Mouse (Mus musculus): ENCODE results near the gene Marcks.

Gene Marcks

DNA sequence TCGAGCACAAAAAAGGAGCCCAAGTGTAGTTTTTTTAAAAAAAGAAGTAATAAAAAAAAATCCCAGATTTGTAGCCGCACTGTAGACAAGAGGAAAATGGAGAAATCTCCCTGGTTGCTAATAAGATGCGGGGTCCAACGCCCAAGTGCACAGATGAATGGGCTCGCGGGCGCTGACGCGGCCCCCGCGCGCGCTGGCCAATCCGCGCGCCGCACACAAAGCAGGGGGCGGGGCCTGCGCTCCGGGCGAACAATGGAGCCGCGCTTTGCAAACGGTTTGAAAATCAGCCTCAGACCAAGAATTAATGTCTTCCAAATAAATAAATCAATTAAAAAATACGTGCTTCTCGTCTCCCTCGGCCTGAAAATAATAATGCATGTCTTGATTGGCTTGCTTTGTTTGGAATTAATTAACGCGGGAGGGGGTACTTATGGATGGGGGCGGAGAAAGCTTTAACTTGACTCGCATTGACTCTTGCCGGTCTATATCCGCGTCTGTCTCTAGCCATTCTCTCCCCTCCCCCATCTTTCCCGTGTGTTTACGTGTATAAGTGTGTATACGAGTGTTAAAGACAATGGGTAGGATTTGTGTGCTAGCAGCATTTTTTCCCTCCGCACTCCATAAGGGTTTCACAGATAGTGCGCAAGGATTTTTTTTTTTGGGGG, at the start of gene Marcks:
Gene Marcks (minus strand): TSS at position 143 of the 665 bp plus-strand sequence.
- peak; percentile 94 to 95 for DNase-seq

DNA sequence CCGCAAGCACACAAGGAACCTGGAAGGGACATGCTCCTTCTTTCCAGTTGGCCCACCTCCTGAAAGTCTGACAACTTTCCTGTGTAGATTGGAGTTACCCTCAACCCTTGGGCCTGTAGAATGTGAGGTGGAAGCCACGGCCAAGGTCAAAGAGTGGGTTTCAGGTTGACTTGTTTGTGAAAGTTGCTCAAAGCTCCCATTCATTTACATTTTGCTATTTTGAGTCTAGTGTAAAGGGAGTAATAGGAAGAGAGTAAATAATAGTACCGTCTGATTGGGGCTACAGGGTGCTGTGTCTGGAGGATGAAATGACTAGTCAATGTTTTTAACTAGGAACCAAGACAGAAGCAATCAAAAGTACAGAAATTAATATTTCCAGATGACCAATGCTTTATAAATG, 38.4 kb upstream of the Marcks start:
- DNase-seq = no peak

DNA sequence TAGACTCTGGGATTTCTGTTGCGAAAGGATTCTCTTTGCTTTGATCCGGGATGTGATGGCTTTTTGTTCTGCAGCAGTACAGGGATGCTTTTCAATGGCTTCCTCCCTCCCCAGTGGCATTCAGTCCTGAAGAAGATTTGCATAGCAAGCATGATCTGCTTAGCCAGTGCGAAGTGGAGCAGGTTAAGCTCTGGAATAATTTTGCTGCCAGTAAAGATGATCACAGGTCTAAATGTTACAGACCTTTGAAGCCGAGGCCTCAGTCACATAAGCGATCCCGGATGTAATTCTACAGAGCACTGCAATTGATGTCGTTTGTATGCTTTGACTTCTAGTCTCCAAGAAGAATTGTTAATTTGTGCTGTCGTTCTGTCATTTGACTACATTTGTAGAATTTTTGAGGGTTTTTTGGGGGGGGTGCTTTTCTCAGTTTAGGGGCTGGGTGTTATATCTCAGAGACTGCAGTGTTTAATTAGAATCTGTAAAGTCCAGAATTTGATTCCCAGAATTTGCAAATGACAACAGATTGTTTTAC, 33.8 kb upstream of the Marcks start:
- DNase-seq = no peak

DNA sequence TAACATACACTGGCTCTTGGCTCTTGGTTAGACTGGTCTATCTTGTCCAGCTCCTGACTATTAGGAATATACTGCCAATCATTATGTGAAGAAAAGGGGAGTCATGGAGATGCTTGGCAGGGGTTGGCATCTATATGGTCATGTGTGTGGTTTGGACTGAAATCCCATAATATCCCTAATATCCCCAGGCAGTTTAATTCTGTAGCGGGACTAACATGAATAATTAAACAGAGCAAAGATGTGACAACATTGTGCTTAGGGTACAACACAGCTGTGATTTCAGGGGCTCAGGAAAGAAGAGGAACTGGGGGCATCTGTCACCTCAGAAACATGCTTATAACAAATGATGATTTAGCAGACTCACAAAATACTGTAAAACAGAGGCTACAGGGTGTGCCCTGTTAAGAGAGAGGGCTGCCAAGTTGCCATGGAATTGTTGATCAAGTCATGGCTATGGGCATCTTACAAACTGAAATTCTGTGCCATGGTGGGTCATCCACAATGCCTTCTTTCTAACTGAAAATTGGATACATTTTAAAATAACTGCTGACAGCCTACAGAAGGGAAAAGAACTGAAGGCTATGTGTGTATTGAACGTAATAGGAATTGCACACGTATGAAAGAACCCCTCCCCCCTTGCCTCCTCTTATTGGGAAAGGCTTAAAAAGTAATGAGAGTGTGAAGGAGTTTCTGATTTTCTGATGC, 33.1 kb upstream of the Marcks start:
- DNase-seq = no peak

DNA sequence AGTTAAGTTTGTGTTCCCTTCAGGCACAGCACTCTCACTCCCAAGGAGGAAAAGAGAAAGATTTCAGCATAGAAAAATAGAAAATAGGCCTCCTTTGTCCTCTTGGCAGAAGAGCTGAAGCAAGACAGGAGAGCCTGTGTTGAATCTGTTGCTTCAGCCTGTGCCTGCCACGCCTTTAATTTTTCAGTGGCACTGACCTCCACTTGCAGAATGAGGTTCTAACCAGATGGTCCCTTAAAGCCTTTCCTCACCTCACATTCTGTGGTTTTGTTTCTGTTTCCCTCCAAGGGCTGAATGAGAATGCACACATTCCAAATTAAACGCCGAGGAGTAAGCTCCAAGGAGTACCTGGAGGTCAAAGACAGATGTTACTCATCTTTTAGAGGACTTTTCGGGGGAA, 32.2 kb upstream of the Marcks start:
- no peak for DNase-seq

DNA sequence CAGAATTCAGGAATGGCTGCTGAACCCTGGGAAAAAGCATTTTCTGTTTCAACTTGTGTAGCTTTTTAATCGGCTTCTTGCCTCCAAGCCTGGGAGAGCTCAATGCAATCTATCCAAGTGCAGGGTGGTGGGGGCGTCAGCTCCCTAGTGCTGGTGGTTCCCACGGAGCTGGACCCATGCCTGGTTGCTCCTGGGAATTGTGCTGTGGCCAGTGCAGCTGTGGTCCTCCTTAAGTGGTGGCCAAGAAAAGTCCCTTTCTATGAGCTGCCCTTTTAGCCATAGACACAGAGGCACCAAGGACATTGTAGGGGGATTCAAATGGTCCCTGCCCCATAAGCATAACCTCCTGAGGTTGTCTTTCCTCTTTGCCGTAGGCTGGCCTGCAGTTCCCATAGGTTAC, 31.7 kb upstream of the Marcks start:
- DNase-seq = no peak

DNA sequence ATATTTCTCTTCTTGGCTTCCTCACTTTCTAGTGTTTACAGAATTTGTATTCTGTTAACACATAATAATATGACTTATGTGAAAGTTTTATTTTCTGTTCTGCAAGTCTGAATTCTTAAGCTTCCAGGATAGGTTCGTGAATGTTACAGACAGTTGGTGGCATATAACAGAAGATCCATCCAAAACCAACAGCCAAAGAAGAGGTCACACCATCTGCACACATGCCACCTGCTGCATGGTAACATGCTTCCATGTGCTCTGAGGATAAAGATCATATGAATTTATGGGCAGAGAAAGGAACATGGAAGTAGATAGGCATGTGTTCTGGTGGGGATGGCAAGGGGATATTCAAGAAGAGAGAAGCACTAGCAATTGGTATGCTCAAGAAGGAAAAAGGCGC, 28.8 kb upstream of the Marcks start:
- no peak for DNase-seq

DNA sequence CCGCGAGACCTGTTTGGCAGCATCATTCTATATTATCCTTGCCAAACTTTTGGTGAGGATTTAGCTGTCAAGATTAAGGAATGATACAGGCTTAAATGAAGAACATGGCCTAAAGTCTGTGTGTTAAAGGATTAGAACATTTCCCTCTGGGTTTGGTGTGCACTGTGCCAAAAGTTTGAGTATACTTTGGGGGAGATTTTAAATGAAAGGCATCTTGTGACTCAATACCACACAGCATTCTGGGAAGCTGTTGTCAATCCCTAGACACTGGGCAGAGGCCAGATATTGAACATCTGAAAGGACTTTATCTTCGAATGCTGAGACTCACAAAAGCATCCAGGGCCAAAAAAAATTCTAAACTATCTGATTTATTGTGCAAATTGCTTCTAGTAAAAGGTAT, 21.0 kb upstream of the Marcks start:
- DNase-seq = no peak

DNA sequence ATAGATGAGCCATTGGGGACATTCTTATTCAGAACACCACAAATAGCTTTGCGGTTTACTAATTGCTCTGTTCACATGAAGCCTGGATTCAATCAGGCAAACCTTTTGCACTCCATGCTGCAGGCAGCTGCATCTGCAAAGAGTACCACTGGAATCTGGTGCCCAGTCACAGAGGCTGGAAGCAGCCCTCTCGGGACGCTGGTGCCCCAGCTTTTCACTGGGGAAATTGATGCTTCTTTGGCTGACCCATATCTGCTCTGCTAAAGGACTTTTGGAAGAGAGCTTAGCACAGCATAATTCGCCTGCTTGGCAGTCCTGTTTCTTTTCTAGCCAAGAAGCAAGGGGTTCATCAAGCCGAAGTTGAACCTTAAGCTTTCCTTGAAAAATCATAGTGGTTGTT, 18.4 kb upstream of the Marcks start:
- no peak for DNase-seq

DNA sequence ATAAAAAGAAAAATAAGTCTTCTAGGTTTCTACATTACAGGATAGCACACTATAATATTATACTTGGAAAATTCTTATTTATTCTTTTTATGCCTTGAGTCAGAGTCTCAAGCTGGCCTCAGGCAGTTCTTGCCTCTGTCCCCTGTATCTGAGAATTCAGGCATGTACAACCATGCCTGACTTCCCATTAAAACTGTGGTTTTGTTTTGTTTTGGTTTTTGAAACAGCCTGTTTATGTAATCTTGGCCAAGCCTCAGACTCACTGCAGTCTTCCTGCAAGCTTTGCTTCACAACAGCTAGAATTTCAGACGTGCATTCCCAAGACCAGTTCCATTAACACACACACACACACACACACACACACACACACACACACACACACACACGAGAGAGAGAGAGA, 16.4 kb upstream of the Marcks start:
- DNase-seq = no peak

DNA sequence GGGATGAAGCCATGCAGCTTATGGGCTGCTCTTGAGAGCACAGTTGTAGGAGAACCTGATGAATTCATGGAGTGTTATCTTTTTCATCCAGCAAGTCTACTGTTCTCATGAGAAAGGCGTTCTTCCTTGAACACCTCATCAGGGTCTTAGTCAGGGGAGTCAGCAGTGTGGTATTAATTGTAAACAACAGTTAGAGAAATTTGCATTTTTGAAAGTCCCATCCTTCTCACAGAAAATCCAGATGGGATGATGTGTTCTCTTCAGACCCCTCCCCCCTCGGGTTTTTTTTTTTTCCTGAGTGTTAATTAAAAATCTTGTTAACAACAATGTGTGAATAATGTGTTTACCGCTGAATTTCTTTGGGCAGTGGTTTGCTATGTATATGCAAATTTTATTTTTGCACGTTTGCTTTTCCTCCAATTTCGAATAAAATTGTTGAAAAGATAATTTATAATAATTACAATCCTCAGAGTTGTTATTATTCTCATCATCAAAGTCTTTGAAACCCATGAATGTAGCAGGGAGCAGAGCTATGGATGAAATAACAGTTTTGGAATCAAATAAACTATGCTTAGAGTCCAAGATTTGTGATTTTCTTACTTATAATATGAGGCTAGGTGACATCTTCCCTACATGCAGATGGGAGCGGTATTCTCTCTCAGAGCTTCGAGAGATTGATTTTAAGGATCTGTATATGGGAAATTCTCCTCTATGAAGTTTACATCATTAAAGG, 13.0 kb upstream of the Marcks start:
- DNase-seq = no peak

DNA sequence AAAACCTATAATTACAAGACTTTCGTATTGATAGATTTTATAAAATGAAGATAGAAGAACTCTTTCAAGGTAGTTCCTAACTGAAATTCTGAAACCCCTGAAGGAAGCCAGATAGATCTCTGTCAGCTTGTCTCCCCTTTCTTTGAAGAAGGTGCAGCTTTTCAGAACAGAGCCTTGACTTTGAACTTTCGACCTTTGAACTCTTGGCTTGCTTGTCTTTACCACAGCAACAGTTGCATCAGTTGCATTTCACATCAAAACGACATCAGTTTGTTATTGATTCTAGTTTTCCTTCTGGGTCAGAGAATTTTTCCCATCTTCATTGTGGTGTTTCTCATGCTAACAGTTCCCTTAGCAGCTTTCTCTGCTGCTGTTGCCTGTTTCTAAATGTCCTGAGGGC, 9.3 kb upstream of the Marcks start:
- no peak for DNase-seq

DNA sequence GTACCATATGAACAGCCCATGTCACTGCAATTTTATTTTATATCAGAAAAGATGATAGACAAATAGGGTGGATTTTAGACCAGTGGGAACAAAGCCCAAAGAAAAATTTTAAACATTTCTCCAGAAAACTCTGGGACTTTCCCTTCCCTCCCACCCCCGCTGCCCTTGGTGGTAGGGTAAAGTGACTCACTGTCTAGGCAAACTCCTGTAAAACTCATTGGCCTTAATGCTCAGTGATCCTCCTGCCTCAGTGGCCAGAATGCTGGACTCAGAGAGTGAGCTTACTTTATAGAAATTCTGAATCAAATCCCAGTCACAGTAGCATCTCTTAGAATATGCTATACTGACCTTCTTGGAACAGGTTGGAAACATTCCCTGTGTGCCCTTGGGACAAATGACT, 6.7 kb upstream of the Marcks start:
- no peak for DNase-seq

DNA sequence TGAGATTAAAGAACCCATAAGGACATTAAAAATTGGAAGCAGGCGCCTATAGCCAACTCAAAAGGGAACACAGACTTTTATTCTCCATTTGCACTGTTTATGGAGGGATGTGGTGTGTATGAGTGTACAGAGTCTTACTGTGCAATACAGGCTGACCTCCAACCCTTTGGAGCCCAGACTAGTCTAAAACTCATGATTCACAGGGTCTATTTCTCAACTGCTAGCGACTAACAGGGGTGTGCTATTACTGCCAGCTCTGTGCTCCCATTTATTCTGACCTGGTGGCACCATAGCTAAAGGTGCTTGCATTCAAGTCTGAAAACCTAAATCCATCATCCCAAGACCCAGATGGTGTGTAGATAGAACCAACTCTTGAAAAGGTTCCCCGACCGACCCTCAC, 2.9 kb upstream of the Marcks start:
- DNase-seq = peak; percentile 14 to 37

DNA sequence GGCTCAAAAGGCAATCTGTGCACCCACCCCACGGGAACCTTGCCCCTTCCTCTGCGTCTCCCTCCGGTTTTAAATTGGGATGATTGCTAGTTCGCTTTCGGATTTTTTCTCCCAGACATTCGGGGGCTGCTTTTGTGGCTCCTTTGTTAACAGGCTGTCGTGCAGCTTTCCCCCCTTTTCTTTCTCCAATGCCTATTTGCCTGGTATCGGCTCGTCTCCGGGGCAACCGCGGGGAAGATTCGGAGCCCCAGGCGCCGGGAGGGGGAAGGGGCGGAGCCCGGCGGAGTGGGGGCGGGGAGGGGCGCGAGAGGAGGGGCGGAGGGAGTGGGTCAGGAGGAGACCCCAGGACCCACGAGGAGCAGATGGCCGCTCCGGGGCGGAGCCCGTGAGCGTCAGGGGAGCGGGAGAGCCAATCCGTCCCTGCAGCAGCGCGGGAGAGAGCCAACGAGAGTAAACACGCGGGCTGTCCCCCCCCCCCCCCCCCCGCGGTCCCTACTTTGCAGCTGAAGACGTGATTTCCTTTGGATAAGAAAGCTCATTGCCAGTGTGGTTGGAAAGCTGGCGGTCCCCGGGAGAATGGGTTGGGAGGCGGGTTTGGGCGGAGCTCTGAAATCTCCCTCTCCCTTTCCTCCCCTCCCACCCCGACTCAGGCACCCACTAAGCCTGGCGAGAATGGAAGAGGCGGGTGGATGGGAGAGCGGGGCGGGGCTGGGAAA, 2.2 kb upstream of the Marcks start:
- DNase-seq = peak; percentile 95

DNA sequence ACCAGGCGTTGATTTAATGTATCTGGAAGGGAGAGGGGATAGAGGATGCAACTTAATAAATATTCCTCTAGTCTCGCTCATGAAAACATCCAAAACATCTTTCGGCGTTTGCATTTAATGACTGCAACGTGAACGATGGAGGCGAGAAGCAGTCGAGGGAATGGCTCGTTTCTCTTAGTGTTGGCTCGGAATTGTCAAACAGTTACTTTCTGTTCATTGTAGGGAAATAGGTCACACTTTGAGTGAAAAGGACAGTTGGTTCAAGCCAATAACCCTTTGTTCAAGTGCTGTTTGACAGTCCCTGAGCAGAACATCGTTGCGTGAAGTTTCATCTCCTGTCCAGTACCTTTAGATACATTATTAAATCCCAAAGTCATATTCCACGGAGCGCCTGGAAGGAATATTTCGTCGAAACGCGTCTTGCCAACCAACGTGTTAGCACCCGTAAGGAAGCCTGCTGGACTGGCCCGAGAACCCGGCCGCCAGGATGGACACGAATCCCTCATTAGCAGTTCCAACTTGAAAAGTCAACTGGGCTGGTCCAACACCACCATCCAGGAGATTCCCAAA, 1.5 kb upstream of the Marcks start:
- no peak for DNase-seq

DNA sequence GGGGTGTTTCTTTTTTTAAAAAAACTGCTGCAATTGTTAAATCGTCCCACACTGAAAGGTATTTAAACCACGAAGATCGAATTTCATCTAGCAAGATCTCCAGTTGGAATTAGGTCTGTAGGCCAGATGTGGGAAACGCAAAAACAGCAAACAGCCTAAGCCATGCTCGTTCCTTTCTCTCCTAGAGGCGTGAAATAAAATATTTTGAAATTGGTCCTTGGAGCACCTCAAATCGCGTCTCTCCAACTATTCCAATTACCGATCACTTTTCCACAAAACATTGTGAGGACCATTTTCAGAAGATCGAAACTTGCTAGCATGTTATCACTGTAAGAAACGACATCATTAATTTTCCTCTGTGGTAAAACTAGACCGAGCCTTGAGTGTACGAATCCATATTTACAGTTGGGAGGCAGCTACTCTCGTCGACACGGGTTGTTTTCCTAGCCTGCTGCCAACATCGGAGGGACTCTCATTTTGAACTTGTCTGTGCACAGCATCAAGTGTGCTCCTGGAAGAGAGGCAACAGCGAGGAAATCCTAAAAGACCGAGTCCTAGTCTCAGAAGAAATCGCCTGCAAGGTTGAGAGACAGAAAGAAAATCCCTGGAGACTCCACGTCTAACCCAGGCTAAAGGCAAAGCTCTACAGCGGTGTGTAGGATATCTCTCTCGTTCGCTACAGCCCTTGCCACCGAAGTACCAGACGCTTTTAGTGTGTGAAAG, 884 bp upstream of the Marcks start:
- DNase-seq = peak; percentile 57 to 70

DNA sequence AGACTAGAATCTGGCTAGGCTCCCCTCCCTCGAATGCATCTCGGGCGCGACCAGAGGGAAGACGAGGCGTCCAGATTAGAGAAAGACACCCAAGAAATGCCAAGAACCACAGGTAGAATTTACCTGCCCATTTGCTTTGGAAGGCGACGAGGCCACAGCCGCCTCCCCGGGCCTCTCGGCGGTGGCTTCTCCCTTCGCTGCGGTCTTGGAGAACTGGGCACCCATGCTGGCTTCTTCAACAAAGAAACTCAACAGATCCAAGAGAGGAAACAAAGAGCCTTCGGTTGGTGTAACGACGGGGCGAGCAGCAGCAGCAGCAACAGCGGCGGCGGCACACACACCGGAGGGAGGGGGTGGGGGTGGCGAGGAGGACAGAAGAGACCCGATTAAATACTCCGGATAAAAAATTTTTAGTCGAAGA, 399 bp downstream of the Marcks start:
- peak; percentile 67 to 69 for DNase-seq

DNA sequence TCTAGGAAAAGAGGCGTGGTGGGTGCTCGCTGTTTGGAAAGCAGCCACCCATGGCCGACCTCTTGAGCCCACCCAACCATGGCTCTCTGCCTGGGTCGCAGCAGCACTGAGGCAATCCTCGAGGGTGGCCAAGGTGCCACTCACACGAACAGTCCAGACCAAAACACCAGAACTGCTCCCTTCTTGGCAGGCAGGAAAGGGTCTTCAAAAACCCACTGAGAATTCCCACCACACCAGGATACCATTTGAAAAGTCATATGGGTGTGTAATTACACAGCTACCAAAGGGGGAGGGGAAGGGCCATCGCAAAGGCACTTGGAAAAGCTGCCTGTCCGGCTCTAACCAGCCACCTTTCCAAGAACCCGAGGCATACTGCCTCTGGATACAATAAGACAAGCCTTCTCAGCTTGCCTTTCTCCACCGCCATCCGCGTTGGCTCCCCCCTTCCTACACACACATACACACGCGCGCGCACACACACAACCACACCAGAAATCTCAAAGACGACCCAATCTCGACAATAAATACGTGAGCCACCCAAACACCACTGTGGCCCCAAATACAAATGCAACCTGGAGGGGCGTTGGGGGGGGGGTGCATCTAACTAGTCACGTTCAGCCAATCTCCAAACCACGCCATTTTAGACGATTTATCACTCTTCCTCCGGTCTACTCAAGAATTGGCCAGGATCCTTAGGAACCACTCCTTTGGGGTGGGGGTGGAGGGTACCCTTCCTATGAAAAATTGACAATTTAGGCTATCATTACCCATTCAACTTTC, 999 bp downstream of the Marcks start:
- peak; percentile 75 for DNase-seq

DNA sequence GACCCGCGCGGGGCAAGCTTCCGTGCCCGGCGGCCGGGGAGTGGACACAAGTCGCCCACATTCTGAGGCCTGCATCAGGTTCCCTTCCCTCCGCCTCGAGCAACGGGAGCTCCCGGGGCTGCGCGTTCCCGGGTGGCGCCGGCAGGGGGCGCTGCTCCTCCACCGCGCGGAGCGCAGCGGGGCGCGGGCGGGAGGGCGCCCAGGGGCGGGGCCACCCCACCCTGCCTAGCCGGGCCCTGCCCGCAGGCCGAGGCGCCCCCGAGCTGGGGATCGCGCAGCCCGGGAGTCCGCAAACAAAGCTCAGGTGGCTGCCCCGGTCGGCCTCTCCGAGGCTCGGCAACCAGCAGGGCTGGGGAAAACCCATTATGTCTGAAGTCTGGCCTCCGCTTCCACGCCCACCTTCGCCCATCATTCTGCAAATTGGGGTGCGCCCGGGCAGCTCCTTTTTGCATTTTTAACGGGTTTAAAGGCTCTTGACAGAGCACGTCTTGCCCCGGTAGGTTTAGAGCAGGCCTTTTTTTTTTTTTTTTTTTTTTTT, 1.7 kb downstream of the Marcks start:
- DNase-seq = peak; percentile 94 to 96

All from cerebellum, postnatal 14 days (tissue).